Mouse (Mus musculus) megakaryocyte, embryonic 14.5 days (primary cell): ENCODE measurements around the gene Rsph10b. TPM values are rescaled to one million over a fixed set of nuclear protein-coding genes. Genes with fewer than 3 reads are reported as not detected.

Experiments used
- H3K27me3 ChIP-seq: replicated peaks from 2 replicates; pipeline ENCODE3; 2012; ENCODE audit warnings: inconsistent platforms
- H3K36me3 ChIP-seq: replicated peaks from 2 replicates; pipeline ENCODE3; 2012; ENCODE audit warnings: low read length, inconsistent platforms, mixed read lengths
- H3K4me1 ChIP-seq: 2 replicates; pipeline ENCODE4 v1.6.1; 2012; ENCODE audit warnings: inconsistent platforms
- H3K4me3 ChIP-seq: replicated peaks from 2 replicates; pipeline ENCODE3; 2012; ENCODE audit warnings: moderate library complexity, mild to moderate bottlenecking, inconsistent platforms
- H3K9me3 ChIP-seq: 2 replicates; pipeline ENCODE4 v1.6.1; 2012; ENCODE audit warnings: inconsistent platforms
- FLI1 ChIP-seq: IDR thresholded peaks from 2 replicates; pipeline ENCODE4 v1.6.1; 2012; ENCODE audit warnings: low read length, inconsistent platforms, mixed read lengths
- GATA1 ChIP-seq: IDR thresholded peaks from 3 replicates; pipeline ENCODE4 v1.6.1; 2012; ENCODE audit warnings: mixed read lengths, low read length, inconsistent platforms, borderline replicate concordance
- polyA plus RNA-seq: library from polyadenylated mRNA; stranded (reverse); fragments of >175 nt; gene quantifications from 2 replicates; pipeline ENCODE4 v1.2.3, GENCODE M21; 2012; ENCODE audit warnings: low replicate concordance; ENCODE audit not compliant: insufficient read depth

The Rsph10b gene
- polyA plus RNA-seq, 1 experiment: not detected

DNA sequence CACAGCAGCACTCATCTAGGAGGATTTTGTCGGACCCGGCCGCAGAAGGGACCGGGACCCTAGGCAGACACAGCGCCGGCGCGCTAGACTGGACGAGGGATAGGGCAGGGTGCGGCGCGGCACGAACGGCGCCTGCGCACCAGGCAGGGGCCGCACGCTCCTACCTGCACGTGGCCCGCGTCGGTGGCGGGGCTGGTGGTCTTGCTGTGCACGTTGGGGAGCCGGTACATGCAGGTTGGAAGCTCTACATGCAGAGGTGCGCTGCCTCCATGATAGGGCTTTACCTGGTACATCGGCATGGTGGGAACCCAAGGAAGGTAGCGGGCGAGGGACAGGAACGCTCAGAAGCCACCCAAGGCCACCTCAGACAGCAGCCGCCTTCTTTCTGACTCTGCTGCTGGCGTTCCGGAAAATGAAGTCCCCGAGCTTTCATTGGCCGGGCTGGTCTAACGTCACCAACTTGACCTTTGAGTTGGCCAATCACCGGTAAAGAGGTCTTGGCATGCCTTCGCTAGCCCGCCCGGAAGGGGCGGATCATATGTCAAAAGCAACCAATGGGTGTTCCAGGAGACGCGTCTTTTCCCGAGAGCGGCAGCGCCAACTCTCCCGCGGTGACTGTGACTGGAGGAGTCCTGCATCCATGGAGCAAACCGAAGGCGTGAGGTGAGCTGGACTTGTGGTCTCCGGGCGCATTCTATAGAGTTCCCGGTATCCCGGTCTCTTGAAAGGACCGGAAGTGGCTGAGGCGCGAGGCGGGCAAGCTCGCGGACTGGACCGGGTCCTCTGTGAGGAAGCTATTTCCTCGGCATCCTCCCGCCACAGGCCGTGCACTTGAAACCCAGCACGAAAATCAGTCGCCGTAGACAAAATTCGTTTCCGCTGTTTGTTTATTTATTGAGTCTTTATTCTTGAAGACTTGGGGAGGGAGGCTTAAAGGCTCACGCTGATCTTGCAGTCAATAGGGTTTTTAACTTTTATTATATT, 23.1 kb upstream of the Rsph10b start, which contains the start of the genes Aimp2 and Pms2:
Gene Aimp2, minus strand, starts transcription at position 431 of the 984 bp plus-strand sequence.
Gene Pms2, plus strand, starts transcription at position 548 of the 984 bp plus-strand sequence.
- Histone ChIP-seq H3K4me3 (peak within 1 kb of the TSS; percentile 100), H3K9me3 (no peaks in the 10 kb centered on the region), H3K36me3 (peaks cover 55% of the 10 kb centered on the region), H3K4me1 (peaks cover 37% of the 10 kb centered on the region), H3K27me3 (no peaks in the 10 kb centered on the region)
- no peak for TF ChIP-seq FLI1
- no peak for TF ChIP-seq GATA1

DNA sequence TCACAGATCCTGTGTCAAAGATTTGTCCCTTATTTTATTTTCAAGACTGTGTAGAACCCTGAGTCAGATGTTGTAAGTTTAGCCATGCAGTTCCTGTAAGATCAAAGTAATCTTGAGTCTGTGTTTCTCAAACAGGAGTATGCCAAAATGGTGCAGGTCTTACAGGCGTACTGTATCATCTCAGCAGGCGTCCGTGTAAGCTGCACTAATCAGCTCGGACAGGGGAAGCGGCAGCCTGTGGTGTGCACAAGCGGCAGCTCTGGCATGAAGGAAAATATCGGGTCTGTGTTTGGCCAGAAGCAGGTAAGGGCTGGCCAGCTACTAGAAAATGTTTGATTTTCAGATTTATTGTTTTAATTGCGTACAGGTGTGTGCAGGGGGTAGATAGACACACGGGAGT, 16.6 kb upstream of the Rsph10b start:
- no peaks in the 10 kb centered on the region for H3K9me3 ChIP-seq
- H3K36me3 ChIP-seq: peaks cover 75% of the 10 kb centered on the region
- H3K4me1 ChIP-seq: peaks cover 3% of the 10 kb centered on the region; the same call in 1 of the 2 replicates
- no peak overlapping the region for H3K4me3 ChIP-seq
- H3K27me3 ChIP-seq: no peaks in the 10 kb centered on the region
- no peak for TF ChIP-seq GATA1
- no peak for TF ChIP-seq FLI1

DNA sequence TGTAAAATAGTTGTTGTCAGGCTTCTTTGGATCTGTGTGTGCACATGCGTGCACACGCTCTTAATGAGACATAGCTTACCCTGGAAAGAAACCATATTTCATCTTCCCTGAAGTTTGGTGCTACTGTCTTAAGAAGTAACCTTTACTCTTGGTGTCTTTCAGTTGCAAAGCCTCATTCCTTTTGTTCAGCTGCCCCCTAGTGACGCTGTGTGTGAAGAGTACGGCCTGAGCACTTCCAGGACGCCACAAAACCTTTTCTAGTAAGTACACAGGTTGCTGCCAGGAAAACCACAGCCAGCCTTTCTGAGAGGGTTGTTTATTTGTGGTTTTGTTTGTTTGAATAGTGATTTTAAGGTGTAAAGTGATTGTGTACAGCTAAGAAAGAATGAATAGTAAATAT, 15.4 kb upstream of the Rsph10b start:
- no peaks in the 10 kb centered on the region for H3K4me1 ChIP-seq
- no peaks in the 10 kb centered on the region for H3K9me3 ChIP-seq
- no peaks in the 10 kb centered on the region for H3K27me3 ChIP-seq
- TF ChIP-seq FLI1 (no peak), GATA1 (no peak)
- H3K4me3 ChIP-seq: no peak overlapping the region
- peaks cover 85% of the 10 kb centered on the region for H3K36me3 ChIP-seq

DNA sequence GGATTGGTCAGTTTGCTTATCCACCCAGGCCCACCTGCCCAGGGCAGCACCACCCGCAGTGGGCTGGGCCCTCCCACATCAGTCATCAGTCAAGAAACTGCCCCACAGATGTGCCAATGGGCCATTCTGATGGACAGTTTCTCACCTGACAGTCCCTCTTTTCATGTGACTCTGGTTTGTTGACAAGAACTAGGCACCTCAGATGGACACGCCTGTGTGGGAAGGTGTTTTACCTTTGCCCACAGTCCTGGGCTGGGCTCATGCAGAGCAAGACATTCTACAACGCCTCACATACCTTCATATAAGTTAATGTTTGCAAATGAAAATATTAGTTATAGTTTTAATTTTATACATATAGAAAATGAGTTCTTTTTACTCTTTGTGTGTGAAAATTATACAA, 14.7 kb upstream of the Rsph10b start:
- Histone ChIP-seq H3K4me3 (no peak overlapping the region), H3K36me3 (peaks cover 87% of the 10 kb centered on the region), H3K9me3 (no peaks in the 10 kb centered on the region), H3K4me1 (no peaks in the 10 kb centered on the region), H3K27me3 (no peaks in the 10 kb centered on the region)
- TF ChIP-seq FLI1 (no peak), GATA1 (no peak)

DNA sequence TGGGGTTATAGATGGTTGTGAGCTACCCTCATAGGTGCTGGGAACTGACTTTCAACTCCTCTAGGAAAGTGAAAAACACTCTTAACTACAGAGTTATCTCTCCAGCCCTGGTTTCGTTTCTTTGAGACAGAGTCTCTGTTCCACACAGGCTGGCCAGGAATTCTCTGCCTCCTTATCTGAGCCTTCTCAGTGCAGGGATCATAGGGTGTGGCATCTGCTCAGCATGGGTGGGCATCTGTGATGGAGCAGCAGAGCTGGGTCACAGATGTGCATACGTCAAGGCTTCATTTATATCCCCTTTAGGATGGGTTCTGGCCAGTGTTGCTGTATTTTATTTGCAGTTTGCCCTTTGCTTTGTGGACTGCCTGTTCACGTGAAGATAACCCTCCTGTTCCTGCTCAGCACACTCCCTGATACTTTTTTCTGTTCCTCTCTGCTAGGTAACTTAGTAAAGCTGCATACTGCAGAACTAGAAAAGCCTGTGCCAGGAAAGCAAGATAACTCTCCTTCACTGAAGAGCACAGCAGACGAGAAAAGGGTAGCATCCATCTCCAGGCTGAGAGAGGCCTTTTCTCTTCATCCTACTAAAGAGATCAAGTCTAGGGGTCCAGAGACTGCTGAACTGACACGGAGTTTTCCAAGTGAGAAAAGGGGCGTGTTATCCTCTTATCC, 7.9 kb upstream of the Rsph10b start:
- H3K9me3 ChIP-seq: no peaks in the 10 kb centered on the region
- H3K36me3 ChIP-seq: peaks cover 96% of the 10 kb centered on the region
- H3K4me1 ChIP-seq: no peaks in the 10 kb centered on the region
- H3K27me3 ChIP-seq: no peaks in the 10 kb centered on the region
- TF ChIP-seq GATA1 (no peak), FLI1 (no peak)
- no peak overlapping the region for H3K4me3 ChIP-seq

DNA sequence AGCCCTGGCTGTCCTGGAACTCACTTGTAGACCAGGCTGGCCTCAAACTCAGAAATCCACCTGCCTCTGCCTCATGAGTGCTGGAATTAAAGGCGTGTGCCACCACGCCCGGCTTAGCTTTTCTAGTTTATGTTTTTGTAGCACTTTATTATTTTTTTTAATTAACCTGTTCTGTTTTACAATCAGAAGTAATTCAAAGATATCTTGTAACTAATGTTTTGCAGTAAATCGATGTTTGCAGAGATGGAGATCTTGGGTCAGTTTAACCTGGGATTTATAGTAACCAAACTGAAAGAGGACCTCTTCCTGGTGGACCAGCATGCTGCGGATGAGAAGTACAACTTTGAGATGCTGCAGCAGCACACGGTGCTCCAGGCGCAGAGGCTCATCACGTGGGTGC, 5.0 kb upstream of the Rsph10b start, which contains the start of gene Gm42421:
Gene Gm42421, plus strand, starts transcription at position 301 of the 400 bp plus-strand sequence.
- H3K36me3 ChIP-seq: peaks cover 96% of the 10 kb centered on the region
- TF ChIP-seq GATA1 (no peak), FLI1 (no peak)
- H3K27me3 ChIP-seq: no peaks in the 10 kb centered on the region
- H3K4me3 ChIP-seq: no peak within 1 kb of the TSS
- no peaks in the 10 kb centered on the region for H3K4me1 ChIP-seq
- no peaks in the 10 kb centered on the region for H3K9me3 ChIP-seq

DNA sequence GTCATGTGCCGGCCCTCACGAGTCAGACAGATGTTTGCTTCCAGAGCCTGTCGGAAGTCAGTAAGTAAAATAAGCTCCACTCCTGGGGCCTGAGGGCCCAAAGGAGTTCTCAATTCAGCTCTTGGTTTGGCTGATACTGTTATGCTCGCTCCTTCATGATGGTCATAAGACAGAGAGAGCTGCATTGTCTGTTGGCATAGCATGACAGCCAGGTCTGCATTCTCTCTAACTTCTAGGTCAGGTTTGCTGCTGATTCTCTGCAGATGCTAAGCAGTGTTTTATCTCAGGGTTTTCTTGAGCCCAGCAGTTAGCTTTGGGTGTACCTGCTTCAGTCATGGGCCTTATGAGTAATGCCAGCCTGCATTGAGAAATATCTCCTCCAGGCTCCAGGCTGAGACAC, 3.5 kb upstream of the Rsph10b start:
- no peak overlapping the region for H3K4me3 ChIP-seq
- H3K36me3 ChIP-seq: peaks cover 88% of the 10 kb centered on the region
- TF ChIP-seq GATA1 (no peak), FLI1 (no peak)
- no peaks in the 10 kb centered on the region for H3K9me3 ChIP-seq
- H3K27me3 ChIP-seq: no peaks in the 10 kb centered on the region
- H3K4me1 ChIP-seq: no peaks in the 10 kb centered on the region

DNA sequence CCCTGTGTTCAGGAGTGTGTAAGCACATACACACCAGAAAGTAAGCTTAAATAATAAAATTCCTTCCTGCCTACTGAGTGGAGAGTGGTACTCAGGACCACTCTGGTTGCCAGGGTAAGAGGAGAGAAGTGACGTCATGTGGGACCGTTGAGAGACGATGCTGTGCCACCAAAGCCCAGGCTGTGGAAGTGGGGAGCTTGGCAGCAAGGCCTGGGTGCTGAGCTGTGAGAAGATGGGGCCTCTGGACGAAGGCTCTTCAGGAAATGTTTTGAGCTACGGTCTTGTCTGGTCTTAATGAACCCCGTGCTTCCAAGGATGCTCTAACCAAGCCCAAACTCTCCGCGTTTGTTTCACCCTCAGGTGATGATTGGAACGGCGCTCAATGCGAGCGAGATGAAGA, 2.2 kb upstream of the Rsph10b start:
- Histone ChIP-seq H3K36me3 (peaks cover 75% of the 10 kb centered on the region), H3K4me3 (no peak overlapping the region), H3K27me3 (no peaks in the 10 kb centered on the region), H3K9me3 (no peaks in the 10 kb centered on the region), H3K4me1 (no peaks in the 10 kb centered on the region)
- no peak for TF ChIP-seq FLI1
- no peak for TF ChIP-seq GATA1

DNA sequence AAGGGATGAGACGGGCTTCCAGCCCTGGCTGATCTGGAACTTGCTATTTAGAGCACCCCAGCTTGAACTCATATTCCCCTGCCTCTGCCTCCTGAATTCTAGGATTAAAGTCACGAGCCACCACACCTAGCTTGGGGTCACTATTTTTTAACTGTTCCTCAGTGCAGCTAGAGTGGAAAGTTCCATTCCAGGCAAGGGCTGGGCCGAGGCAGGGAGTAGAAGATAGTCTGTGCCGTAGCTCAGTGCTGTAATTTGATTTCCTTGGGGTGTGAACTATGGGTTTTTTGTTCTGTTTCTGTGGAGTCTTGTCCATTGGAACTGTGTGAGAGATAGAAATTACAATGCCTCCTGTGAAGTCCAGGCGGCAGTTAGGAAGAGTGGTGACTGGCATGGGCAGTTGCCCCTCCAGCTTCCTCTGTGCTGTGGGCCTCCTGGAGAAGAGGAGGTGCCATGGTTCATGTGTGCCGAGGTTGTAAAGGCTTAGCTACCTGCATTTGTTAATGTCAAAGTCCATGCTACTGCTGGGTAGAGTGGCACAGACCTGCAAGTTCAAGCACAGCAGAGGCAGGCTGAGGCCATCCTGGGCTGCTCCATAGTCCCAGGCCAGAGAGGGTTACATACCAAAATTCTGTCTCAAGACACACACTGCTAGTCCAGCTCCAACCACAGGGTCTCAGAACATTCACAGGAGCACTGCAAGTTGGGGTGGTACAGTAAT, 813 bp upstream of the Rsph10b start:
- peaks cover 61% of the 10 kb centered on the region for H3K36me3 ChIP-seq
- TF ChIP-seq GATA1: no peak
- no peak for TF ChIP-seq FLI1
- no peaks in the 10 kb centered on the region for H3K27me3 ChIP-seq
- H3K4me1 ChIP-seq: no peaks in the 10 kb centered on the region
- no peak overlapping the region for H3K4me3 ChIP-seq
- H3K9me3 ChIP-seq: no peaks in the 10 kb centered on the region
